Mouse (Mus musculus) embryo, embryonic 9.5 days (tissue): ENCODE measurements around the gene Gm4070.
"Not testable (repeated sequence)": the region's sequence is repeated elsewhere in the genome, so short reads cannot be mapped to it uniquely, and the experiment has no call there.

ENCODE experiments used
- DNase-seq: peaks from one replicate; pipeline ENCODE4 v3.0.0-alpha.2; 2017; ENCODE audit errors: extremely low spot score

The Gm4070 gene

GRCm38 (mm10) chr7:105953812-105954211 lies at the start of gene Gm4070:
Gm4070 (minus strand) TSS chr7:105953967.
- not testable (repeated sequence) for DNase-seq

- not testable (repeated sequence) for DNase-seq
Observed at GRCm38 (mm10) chr7:105954540-105954939, 773 bp upstream of the Gm4070 start.

- not testable (repeated sequence) for DNase-seq
Observed at GRCm38 (mm10) chr7:105952408-105952807, 1.4 kb downstream of the Gm4070 start.

GRCm38 (mm10) chr7:105945238-105945637 lies 8.5 kb downstream of the Gm4070 start:
- DNase-seq: not testable (repeated sequence)

GRCm38 (mm10) chr7:105932132-105932531 lies 21.6 kb downstream of the Gm4070 start:
- DNase-seq: not testable (repeated sequence)

- not testable (repeated sequence) for DNase-seq
Observed at GRCm38 (mm10) chr7:105883588-105884336, 70.0 kb downstream of the Gm4070 start.

- not testable (repeated sequence) for DNase-seq
Observed at GRCm38 (mm10) chr7:105879717-105880484, 73.9 kb downstream of the Gm4070 start.

GRCm38 (mm10) chr7:105855718-105856560 lies 97.8 kb downstream of the Gm4070 start:
- not testable (repeated sequence) for DNase-seq
